Mouse (Mus musculus): ENCODE measurements at regions not wholly inside any gene's neighbourhood (a gene's known extent, or its start where the extent isn't known, plus 50 kb on each side); places are given as distances from the start of the nearest gene placed in this dataset.

DNA sequence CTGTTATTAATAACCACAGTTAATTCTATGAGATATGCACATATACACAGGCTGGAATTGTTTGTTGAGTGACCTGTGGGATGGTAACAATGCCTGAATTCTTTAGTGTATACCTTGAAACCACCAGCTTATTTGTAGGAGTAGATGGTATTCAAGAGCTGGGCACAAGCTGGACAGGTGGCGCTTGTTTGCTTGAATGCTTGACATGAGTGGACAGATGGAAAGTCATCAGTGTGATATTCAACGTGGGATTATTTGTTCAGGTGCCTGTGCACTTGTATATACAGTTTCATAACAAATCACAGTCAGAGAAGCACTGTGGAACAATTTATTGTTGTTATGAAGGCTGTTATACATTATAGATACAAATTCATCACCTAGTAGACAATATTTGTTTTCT is 245.5 kb upstream of the Tmprss15 start:
- TF ChIP-seq CTCF (IDR thresholded peaks at IDR 0.05; ENCODE audit: low read depth, low read length) (no peak), POLR2A (IDR thresholded peaks at IDR 0.05; ENCODE audit: insufficient read depth, low read length) (no peak), EP300 (IDR thresholded peaks at IDR 0.05; ENCODE audit: insufficient read depth, low read depth, low read length) (no peak)
